Mouse (Mus musculus) forebrain, embryonic 14.5 days (tissue): Measurements from ENCODE around the gene 4930590J08Rik. TPM values are rescaled to one million over a fixed set of nuclear protein-coding genes. Genes with fewer than 3 reads are reported as not detected.

ENCODE experiments used
- polyA plus RNA-seq: library from polyadenylated mRNA; unstranded; fragments of >200 nt; fragmentation: Nextera tagmentation; extraction: Ambion mirVana; gene quantifications from 2 replicates; pipeline ENCODE4 v1.2.1, GENCODE M21; 2014

The 4930590J08Rik gene
- polyA plus RNA-seq, 1 experiment from 2014 or later, result 0.70 TPM

Other genes with a start within 250 kb of the 4930590J08Rik start
- 45.6 and 71.7 TPM in 2 replicates for gene Slc6a6, start 218.8 kb upstream of the 4930590J08Rik start, polyA plus RNA-seq
- gene Grip2, start 75.6 kb upstream of the 4930590J08Rik start, polyA plus RNA-seq, result 2.6 and 5.1 TPM in 2 replicates
- gene Ccdc174, start 24.8 kb upstream of the 4930590J08Rik start, polyA plus RNA-seq, result 38.9 and 43.8 TPM in 2 replicates
- 5.6 and 6.3 TPM in 2 replicates for gene Fgd5, start 76.1 kb downstream of the 4930590J08Rik start, polyA plus RNA-seq
- gene Nr2c2, start 188.6 kb downstream of the 4930590J08Rik start, polyA plus RNA-seq, result 16.1 and 18.7 TPM in 2 replicates